Mouse (Mus musculus) CH12.LX (cell line): Measurements from ENCODE around the gene Slc38a2.

Experiments
- CTCF ChIP-seq, 2 experiments: IDR thresholded peaks in 1 of 2; conservative IDR thresholded peaks in 1 of 2; 2 replicates each; pipeline ENCODE4 v1.5.1; 2011 to 2012; ENCODE audit warnings: low read depth in 2 of 2, low read length in 2 of 2, improper control_type of control experiment in 1 of 2, inconsistent platforms in 1 of 2, mild to moderate bottlenecking in 1 of 2, moderate library complexity in 1 of 2
- JUN ChIP-seq: IDR thresholded peaks from 2 replicates; pipeline ENCODE4 v1.6.1; 2011; ENCODE audit warnings: low read depth, mild to moderate bottlenecking, low read length, improper control_type of control experiment, moderate library complexity; ENCODE audit not compliant: insufficient read depth
- MAX ChIP-seq: IDR thresholded peaks from 2 replicates; pipeline ENCODE4 v1.6.1; 2011; ENCODE audit warnings: low read length, improper control_type of control experiment
- NELFE ChIP-seq: IDR thresholded peaks from 2 replicates; pipeline ENCODE4 v1.6.1; 2011; ENCODE audit warnings: low read depth, low read length, improper control_type of control experiment
- PAX5 ChIP-seq: IDR thresholded peaks from 2 replicates; pipeline ENCODE4 v1.6.1; 2012; ENCODE audit warnings: low read length, inconsistent platforms, mixed read lengths
- POLR2A ChIP-seq: IDR thresholded peaks from 2 replicates; pipeline ENCODE4 v1.6.1; 2011; ENCODE audit warnings: low read depth, mild to moderate bottlenecking, improper control_type of control experiment, low read length
- POLR2AphosphoS2 ChIP-seq: IDR thresholded peaks from 2 replicates; pipeline ENCODE4 v1.6.1; 2011; ENCODE audit warnings: low read depth, low read length, improper control_type of control experiment
- RCOR1 ChIP-seq: conservative IDR thresholded peaks from 2 replicates; pipeline ENCODE4 v1.6.1; 2012; ENCODE audit warnings: low read depth, mild to moderate bottlenecking, inconsistent platforms, low read length, improper control_type of control experiment

GRCm38 (mm10) chr15:96715692-96716080 is 16.2 kb upstream of the Slc38a2 start:
- TF ChIP-seq POLR2A (no peak), POLR2AphosphoS2 (no peak), PAX5 (no peak), NELFE (no peak), RCOR1 (no peak), JUN (no peak), MAX (no peak), CTCF (conservative IDR thresholded peaks at IDR 0.05 in 1 of 2, IDR thresholded peaks at IDR 0.05 in 1 of 2; ENCODE audit: low read depth in 2 of 2, low read length in 2 of 2) (no peak)
